Mouse (Mus musculus) myocyte (in vitro differentiated cells): ENCODE data around the gene Mtmr12.

Experiments
- E2F4 ChIP-seq: IDR thresholded peaks from one replicate; pipeline ENCODE4 v1.6.1; 2011; ENCODE audit warnings: mild to moderate bottlenecking, control low read depth, moderate library complexity; ENCODE audit not compliant: insufficient read depth
- MYOD1 ChIP-seq, 3 experiments: IDR thresholded peaks; one replicate each; pipeline ENCODE4 v1.6.1; 2011; ENCODE audit warnings: control low read depth in 2 of 3, low read depth in 2 of 3, mild to moderate bottlenecking in 2 of 3, moderate library complexity in 1 of 3; ENCODE audit not compliant: insufficient read length in 2 of 3, control insufficient read depth in 1 of 3
- POLR2A ChIP-seq: IDR thresholded peaks from one replicate; pipeline ENCODE4 v1.6.1; 2011; ENCODE audit warnings: low read depth, mild to moderate bottlenecking, control low read depth, moderate library complexity; ENCODE audit not compliant: insufficient read length
- POLR2AphosphoS2 ChIP-seq: IDR thresholded peaks from one replicate; pipeline ENCODE4 v1.6.1; 2011; ENCODE audit warnings: low read depth, control low read depth; ENCODE audit not compliant: insufficient read length
- TCF12 ChIP-seq: IDR thresholded peaks from one replicate; pipeline ENCODE4 v1.6.1; 2011; ENCODE audit warnings: mild to moderate bottlenecking, control low read depth; ENCODE audit not compliant: poor library complexity, insufficient read depth, severe bottlenecking
- USF1 ChIP-seq: IDR thresholded peaks from one replicate; pipeline ENCODE4 v1.6.1; 2011; ENCODE audit warnings: low read depth, mild to moderate bottlenecking, control low read depth, moderate library complexity

DNA sequence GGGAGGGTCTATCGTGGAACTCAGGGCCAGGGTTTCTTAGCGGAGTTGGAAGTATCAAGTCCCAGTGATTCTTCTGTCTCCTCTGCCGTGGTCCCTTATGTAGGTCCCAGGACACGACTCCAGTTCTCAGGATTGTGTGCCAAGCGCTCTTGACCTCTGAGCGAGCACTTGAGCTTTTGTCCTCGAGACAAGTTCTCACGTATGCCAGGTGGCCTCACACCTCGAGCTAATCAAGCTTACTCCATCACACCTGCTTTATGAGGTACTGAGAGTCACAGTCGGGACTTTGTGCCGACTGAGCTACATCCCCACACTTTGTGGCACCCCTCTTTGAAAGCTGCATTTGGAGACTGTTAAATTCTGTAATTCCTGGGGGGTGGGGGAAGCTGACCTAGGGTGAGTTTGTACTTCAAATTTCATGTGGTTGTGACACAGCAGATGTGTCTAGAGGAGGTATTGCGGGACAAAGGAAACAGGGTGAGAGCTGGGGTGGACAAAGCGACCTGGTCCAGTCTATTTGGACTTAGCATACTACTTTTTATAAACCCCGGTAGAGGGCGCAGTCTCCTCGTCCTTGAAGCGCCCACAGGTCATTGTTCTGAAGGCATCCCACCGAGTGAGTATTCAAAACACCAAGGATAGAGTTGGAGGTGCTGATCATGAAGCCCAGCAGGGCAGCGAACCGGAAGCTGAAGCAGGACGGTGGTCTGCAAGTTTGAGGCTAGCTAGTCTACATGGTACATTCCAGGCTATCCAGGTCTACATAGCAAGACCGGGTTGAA lies 8.2 kb upstream of the Mtmr12 start:
- TF ChIP-seq POLR2A (no peak), E2F4 (no peak), POLR2AphosphoS2 (peak; percentile 42), USF1 (no peak), TCF12 (no peak), MYOD1 (IDR thresholded peaks at IDR 0.05; ENCODE audit: control insufficient read depth in 1 of 3, insufficient read length in 2 of 3, low read depth in 2 of 3) (no peak)
